Mouse (Mus musculus) embryonic facial prominence, embryonic 10.5 days (tissue): Measurements from ENCODE around the gene Cnnm1. TPM values are rescaled to one million over a fixed set of nuclear protein-coding genes. Genes with fewer than 3 reads are reported as not detected.

Source experiments
- DNase-seq: peaks from one replicate; pipeline ENCODE4 v3.0.0-alpha.2; 2017; ENCODE audit warnings: low spot score
- H3K27ac ChIP-seq: fragments of 300-500 bp; sonication (generic); replicated peaks from 2 replicates; pipeline ENCODE4 v1.5.1; 2016; ENCODE audit warnings: mild to moderate bottlenecking
- H3K27me3 ChIP-seq: fragments of 300-500 bp; sonication (generic); replicated peaks from 2 replicates; pipeline ENCODE4 v1.6.1; 2016; ENCODE audit warnings: low read depth, mild to moderate bottlenecking; ENCODE audit not compliant: poor library complexity, severe bottlenecking
- H3K36me3 ChIP-seq: fragments of 300-500 bp; sonication (generic); replicated peaks from 2 replicates; pipeline ENCODE4 v1.6.1; 2016; ENCODE audit warnings: mild to moderate bottlenecking, moderate library complexity
- H3K4me1 ChIP-seq: fragments of 300-500 bp; sonication (generic); 2 replicates; pipeline ENCODE4 v1.6.1; 2016
- H3K4me3 ChIP-seq: fragments of 300-500 bp; sonication (generic); 2 replicates; pipeline ENCODE4 v1.5.1; 2016; ENCODE audit warnings: mild to moderate bottlenecking, moderate library complexity
- H3K9me3 ChIP-seq: fragments of 300-500 bp; sonication (generic); 2 replicates; pipeline ENCODE4 v1.6.1; 2016; ENCODE audit warnings: mild to moderate bottlenecking
- WGBS: fragments of 180-500 bp; shearing (Covaris S2); methylation state at CpG from one replicate; pipeline ENCODE4 v1.1.7; 2016; 5-methylcytosine and 5-hydroxymethylcytosine counted together
- polyA plus RNA-seq: library from polyadenylated mRNA; unstranded; fragments of >200 nt; fragmentation: Nextera tagmentation; extraction: Ambion mirVana; gene quantifications from 2 replicates; pipeline ENCODE4 v1.2.1, GENCODE M21; 2016

Gene Cnnm1
- polyA plus RNA-seq, 1 experiment from 2014 or later, result 0.16 TPM

GRCm38 (mm10) chr19:43444636-43445205, 4.5 kb downstream of the Cnnm1 start:
- DNase-seq, result no peak
- Histone ChIP-seq H3K4me1 (peaks cover 21% of the 10 kb centered on the region), H3K27ac (no peak overlapping the region), H3K9me3 (peaks cover 7% of the 10 kb centered on the region; the same call in 1 of the 2 replicates), H3K4me3 (no peak overlapping the region), H3K27me3 (peaks cover 42% of the 10 kb centered on the region), H3K36me3 (no peaks in the 10 kb centered on the region)
- WGBS, result 86% methylated on average over 6 of the region's 6 CpGs

- 91% methylated on average over 10 of the region's 10 CpGs for WGBS
- DNase-seq, result no peak
- Histone ChIP-seq H3K36me3 (no peaks in the 10 kb centered on the region), H3K9me3 (no peaks in the 10 kb centered on the region), H3K27ac (no peak overlapping the region), H3K4me1 (no peaks in the 10 kb centered on the region), H3K4me3 (no peak overlapping the region), H3K27me3 (no peaks in the 10 kb centered on the region)
These were observed 11.3 kb downstream of the Cnnm1 start for GRCm38 (mm10) chr19:43451563-43451962.

GRCm38 (mm10) chr19:43452176-43452575, 11.9 kb downstream of the Cnnm1 start:
- H3K4me1 ChIP-seq, result no peaks in the 10 kb centered on the region
- H3K9me3 ChIP-seq, result no peaks in the 10 kb centered on the region
- WGBS, result 91% methylated on average over 5 of the region's 5 CpGs
- H3K27me3 ChIP-seq, result no peaks in the 10 kb centered on the region
- no peak overlapping the region for H3K4me3 ChIP-seq
- no peaks in the 10 kb centered on the region for H3K36me3 ChIP-seq
- no peak for DNase-seq
- H3K27ac ChIP-seq, result no peak overlapping the region

GRCm38 (mm10) chr19:43453025-43453424, 12.8 kb downstream of the Cnnm1 start:
- H3K4me1 ChIP-seq, result no peaks in the 10 kb centered on the region
- no peak for DNase-seq
- WGBS, result 85% methylated on average over 4 of the region's 4 CpGs
- H3K27me3 ChIP-seq, result no peaks in the 10 kb centered on the region
- no peaks in the 10 kb centered on the region for H3K9me3 ChIP-seq
- no peak overlapping the region for H3K4me3 ChIP-seq
- no peak overlapping the region for H3K27ac ChIP-seq
- no peaks in the 10 kb centered on the region for H3K36me3 ChIP-seq

GRCm38 (mm10) chr19:43459948-43460347, 19.7 kb downstream of the Cnnm1 start:
- no peak overlapping the region for H3K27ac ChIP-seq
- no peaks in the 10 kb centered on the region for H3K27me3 ChIP-seq
- WGBS, result 73% methylated on average over 4 of the region's 4 CpGs
- H3K36me3 ChIP-seq, result no peaks in the 10 kb centered on the region
- no peak for DNase-seq
- no peaks in the 10 kb centered on the region for H3K9me3 ChIP-seq
- H3K4me3 ChIP-seq, result no peak overlapping the region
- H3K4me1 ChIP-seq, result no peaks in the 10 kb centered on the region

- Histone ChIP-seq H3K27ac (no peak overlapping the region), H3K4me1 (no peaks in the 10 kb centered on the region), H3K36me3 (no peaks in the 10 kb centered on the region), H3K9me3 (no peaks in the 10 kb centered on the region), H3K27me3 (no peaks in the 10 kb centered on the region), H3K4me3 (no peak overlapping the region)
- 81% methylated on average over 12 of the region's 12 CpGs for WGBS
- DNase-seq, result no peak
These were observed 20.2 kb downstream of the Cnnm1 start for GRCm38 (mm10) chr19:43460481-43460880.

- H3K4me1 ChIP-seq, result no peaks in the 10 kb centered on the region
- 90% methylated on average over 3 of the region's 3 CpGs for WGBS
- H3K27me3 ChIP-seq, result no peaks in the 10 kb centered on the region
- no peaks in the 10 kb centered on the region for H3K36me3 ChIP-seq
- no peaks in the 10 kb centered on the region for H3K9me3 ChIP-seq
- no peak overlapping the region for H3K4me3 ChIP-seq
- no peak for DNase-seq
- no peak overlapping the region for H3K27ac ChIP-seq
These were observed 21.9 kb downstream of the Cnnm1 start for GRCm38 (mm10) chr19:43462141-43462540.

GRCm38 (mm10) chr19:43463546-43464293, 23.5 kb downstream of the Cnnm1 start:
- Histone ChIP-seq H3K36me3 (no peaks in the 10 kb centered on the region), H3K27ac (no peak overlapping the region), H3K27me3 (no peaks in the 10 kb centered on the region), H3K4me3 (no peak overlapping the region), H3K4me1 (no peaks in the 10 kb centered on the region), H3K9me3 (no peaks in the 10 kb centered on the region)
- no peak for DNase-seq
- 89% methylated on average over 7 of the region's 7 CpGs for WGBS

GRCm38 (mm10) chr19:43464294-43464687, 24.1 kb downstream of the Cnnm1 start:
- 88% methylated on average over 3 of the region's 3 CpGs for WGBS

GRCm38 (mm10) chr19:43465076-43465475, 24.8 kb downstream of the Cnnm1 start:
- no peak for DNase-seq
- WGBS, result 93% methylated on average over 11 of the region's 11 CpGs
- Histone ChIP-seq H3K9me3 (no peaks in the 10 kb centered on the region), H3K27me3 (no peaks in the 10 kb centered on the region), H3K27ac (no peak overlapping the region), H3K4me3 (no peak overlapping the region), H3K36me3 (no peaks in the 10 kb centered on the region), H3K4me1 (peaks cover 10% of the 10 kb centered on the region)

More at GRCm38 (mm10) chr19:43464294-43464687, 24.1 kb downstream of the Cnnm1 start:
- no peak for DNase-seq
- no peak overlapping the region for H3K4me3 ChIP-seq
- H3K36me3 ChIP-seq, result no peaks in the 10 kb centered on the region
- H3K9me3 ChIP-seq, result no peaks in the 10 kb centered on the region
- peaks cover 2% of the 10 kb centered on the region for H3K4me1 ChIP-seq
- no peak overlapping the region for H3K27ac ChIP-seq
- no peaks in the 10 kb centered on the region for H3K27me3 ChIP-seq

GRCm38 (mm10) chr19:43465601-43466255, 25.5 kb downstream of the Cnnm1 start:
- 93% methylated on average over 14 of the region's 14 CpGs for WGBS
- no peak overlapping the region for H3K27ac ChIP-seq
- no peaks in the 10 kb centered on the region for H3K27me3 ChIP-seq
- peaks cover 10% of the 10 kb centered on the region for H3K4me1 ChIP-seq
- no peak for DNase-seq
- no peak overlapping the region for H3K4me3 ChIP-seq
- no peaks in the 10 kb centered on the region for H3K9me3 ChIP-seq
- H3K36me3 ChIP-seq, result no peaks in the 10 kb centered on the region

- no peak overlapping the region for H3K4me3 ChIP-seq
- H3K9me3 ChIP-seq, result no peaks in the 10 kb centered on the region
- WGBS, result 84% methylated on average over 12 of the region's 12 CpGs
- H3K36me3 ChIP-seq, result no peaks in the 10 kb centered on the region
- no peak for DNase-seq
- no peaks in the 10 kb centered on the region for H3K27me3 ChIP-seq
- peaks cover 10% of the 10 kb centered on the region for H3K4me1 ChIP-seq
- H3K27ac ChIP-seq, result no peak overlapping the region
These were observed 27.9 kb downstream of the Cnnm1 start for GRCm38 (mm10) chr19:43467927-43468685.
